Mouse (Mus musculus) layer of hippocampus, adult 11-12 months (tissue): ENCODE measurements at regions not wholly inside any gene's neighbourhood (a gene's known extent, or its start where the extent isn't known, plus 50 kb on each side); places are given as distances from the start of the nearest gene placed in this dataset.

Experiments used
- DNase-seq: peaks from one replicate; pipeline ENCODE4 v3.0.0; 2022; ENCODE audit warnings: low spot score

DNA sequence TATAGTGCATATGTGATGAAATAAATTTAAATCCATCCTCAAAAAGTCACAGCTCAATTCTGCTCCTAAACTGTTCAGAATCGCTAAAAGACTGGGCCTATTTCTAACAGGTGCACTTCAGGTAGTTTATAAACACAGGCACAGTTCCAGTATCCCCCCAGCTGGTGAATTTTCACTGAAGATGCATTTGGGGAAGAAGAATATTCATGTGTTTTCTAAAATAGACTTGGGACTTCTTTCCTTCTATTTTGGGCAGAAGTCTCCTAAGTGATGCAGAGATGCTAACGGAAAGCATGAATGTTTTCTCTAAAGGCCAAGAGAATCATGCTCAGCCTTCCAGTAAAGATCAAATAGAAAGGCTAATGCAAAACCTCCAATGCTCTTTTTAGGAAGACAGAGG is 660.9 kb upstream of the Dpp10 start:
- peak; percentile 6 for DNase-seq

DNA sequence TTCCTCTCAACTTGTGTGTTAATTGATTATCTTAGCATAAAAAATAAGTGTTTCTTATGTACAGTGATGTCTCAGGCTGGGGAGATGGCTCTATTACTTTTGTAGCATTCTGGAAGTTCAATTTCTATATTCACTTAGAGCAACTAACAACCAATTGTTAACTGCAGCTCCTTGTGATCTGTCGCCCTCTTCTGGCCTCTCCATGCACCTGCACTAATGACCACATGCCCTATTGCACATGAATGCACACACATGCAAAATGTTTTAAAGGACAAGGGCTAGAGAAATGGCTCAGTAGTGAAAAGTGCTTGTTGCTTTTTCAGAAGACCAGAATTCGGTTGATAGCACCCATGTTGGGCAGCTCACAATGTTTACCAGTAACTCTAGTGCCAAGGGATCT is 629.1 kb upstream of the Dpp10 start:
- no peak for DNase-seq

DNA sequence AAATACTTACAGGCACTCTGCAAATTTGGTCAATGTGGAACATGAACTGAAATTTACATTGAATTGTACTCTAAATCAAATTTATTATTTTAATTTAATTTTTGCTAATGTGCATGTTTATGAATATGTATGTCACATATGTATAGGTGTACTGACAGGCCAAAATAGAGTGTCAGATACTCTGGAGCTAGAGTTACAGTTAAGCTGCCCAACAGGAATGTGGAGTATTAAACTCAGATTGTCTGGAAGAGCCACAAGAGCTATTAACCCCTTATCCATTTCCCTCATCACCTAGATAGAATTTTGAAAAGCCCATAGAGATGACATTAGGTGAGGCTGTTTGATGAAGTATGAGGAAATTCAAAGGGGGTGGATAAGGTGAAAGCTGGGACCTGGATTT is 607.5 kb upstream of the Dpp10 start:
- DNase-seq = no peak

DNA sequence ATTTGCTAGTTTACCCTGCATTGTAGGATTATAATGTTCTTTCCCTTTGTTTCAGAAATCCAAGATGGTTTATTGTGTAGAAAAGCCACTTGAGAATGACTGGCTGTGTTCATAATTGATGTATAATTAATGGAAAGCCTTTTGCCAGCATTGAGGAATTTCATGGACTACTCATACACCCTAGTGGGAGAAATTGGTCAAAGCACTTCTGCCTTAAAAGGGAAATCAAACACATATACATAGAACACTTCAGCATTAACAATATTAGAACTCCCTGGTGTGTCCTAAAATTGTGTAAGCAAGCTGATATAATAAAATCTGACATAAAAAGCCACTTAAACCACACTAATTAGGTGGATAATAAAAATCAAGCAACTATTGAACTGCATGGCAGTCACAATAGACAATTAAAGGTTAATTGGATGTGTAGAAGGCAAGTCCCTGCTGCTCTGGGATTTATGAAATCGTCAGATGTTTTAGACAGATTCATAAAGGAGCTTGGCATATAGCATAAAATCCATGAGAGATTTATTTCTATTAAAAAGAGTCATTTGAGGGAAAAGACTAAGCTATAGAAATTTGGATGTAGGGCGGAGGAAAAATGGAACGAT is 607.0 kb upstream of the Dpp10 start:
- DNase-seq = no peak

DNA sequence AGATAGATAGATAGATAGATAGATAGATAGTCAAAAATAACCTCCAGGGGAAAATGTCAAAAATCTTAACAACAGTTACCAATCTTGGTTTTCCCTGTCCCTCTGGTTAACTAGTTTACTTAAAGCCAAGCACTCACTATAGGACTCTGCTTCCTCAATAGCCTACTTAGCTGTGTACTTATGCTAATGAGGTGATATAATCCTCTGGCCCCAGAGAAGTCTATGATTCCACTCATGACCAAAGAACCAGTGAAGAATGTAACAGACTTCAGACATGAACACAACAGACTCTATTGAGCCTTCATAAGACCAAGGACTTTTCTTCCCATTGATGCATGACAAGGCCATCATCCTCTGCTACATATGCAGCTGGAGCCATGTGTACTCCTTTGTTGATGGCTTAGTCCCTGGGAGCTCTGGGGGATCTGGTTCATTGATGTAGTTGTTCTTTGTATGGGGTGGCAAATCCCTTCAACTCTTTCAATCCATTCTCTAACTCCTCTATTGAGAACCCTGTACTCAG is 589.9 kb upstream of the Dpp10 start:
- no peak for DNase-seq

DNA sequence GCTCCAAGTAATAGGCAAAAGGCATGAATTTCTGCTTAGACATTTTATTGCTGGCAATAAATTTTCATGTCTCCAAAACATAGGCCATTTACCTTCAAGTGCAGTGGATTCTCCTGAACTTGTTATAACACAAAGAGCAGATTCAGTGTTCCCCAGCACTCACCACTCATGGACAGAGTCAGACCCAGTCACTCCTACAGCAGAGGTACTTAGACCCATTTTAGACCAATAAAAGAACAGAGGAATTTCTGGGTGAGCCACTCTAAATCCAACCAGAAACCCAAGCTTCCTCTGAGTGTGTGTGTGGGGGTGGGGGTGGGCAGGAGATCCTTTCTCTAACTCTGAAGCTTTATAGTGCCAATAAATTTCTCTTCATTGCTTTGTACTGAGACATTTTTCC is 584.7 kb upstream of the Dpp10 start:
- DNase-seq = no peak

DNA sequence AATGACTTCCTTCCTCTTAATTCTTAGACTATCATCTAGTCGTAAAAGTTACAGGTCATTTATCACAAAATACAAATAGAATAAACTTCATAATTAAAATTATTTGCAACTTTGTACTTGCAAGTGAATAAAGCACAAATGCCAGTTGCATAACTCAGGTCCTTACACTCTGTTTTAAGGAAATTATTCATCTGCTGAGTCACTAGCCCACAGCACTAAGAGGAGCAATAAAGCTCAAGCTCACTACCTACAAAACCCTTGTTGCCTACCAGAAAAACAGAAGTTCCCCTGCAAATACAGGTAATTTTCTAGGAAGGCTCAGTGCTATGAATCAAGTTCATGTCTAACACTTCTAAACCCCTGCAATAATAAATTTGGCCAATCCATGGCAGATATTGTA is 539.3 kb upstream of the Dpp10 start:
- no peak for DNase-seq
